Mouse (Mus musculus) left cerebral cortex, adult 8-10 months (tissue): ENCODE results near the gene Mta3. TPM values are rescaled to one million over a fixed set of nuclear protein-coding genes. Genes with fewer than 3 reads are reported as not detected.
"Not testable (repeated sequence)": the region's sequence is repeated elsewhere in the genome, so short reads cannot be mapped to it uniquely, and the experiment has no call there.

Experiments used
- DNase-seq, 2 experiments: peaks; one replicate each; pipeline ENCODE4 v3.0.0; 2022; ENCODE audit warnings: low spot score in 2 of 2
- total RNA-seq, 4 experiments: library from RNA; stranded (reverse); gene quantifications; 2 replicates each; pipeline ENCODE4 v1.2.4; 2022

The Mta3 gene
- total RNA-seq, 4 experiments from 2014 or later = 89.8 to 96.1 (median 92.0) TPM

DNA sequence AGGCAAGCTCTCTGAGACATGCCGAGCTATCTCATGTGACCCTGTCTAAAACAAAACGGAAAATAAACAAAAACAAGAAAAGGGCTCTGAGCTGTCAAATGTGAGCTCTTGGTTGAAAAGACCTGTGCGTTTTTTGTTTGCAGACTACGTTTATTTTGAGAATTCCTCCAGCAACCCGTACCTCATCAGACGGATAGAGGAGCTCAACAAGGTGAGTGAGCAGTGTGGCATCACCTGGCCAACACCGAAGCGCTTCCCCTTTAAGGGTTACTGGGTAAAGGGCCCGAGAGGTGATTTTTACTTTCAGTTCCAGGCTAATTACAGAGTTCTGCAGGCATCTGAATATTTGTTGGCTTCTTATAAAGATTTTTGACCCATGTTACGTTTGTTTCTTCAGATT, 2.3 kb downstream of the Mta3 start:
- no peak for DNase-seq

GRCm38 (mm10) chr17:83708891-83709290, 2.9 kb downstream of the Mta3 start:
- DNase-seq = no peak

GRCm38 (mm10) chr17:83709517-83709916, 3.6 kb downstream of the Mta3 start:
- DNase-seq = not testable (repeated sequence)

DNA sequence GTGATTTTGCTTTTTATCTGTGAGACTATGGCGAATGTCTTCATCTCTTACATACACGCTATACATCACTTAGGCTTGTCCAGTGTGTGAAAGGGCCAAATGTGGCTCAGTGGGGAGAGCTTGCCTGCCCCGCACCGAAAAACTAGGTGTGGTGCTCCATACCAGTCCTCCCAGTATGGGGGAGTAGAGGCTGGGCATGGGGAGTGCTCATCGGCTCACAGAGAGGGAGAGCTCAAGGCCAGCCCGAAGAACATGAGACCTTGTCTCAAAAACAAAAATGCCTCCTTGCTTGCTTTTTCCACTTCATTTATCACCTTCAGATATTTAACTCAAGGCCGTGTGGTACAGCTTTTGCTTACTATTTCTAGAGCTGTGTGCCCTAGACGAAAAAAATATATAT, 4.7 kb downstream of the Mta3 start:
- no peak for DNase-seq

GRCm38 (mm10) chr17:83712341-83712740, 6.4 kb downstream of the Mta3 start:
- no peak for DNase-seq

- DNase-seq = no peak
Measured at GRCm38 (mm10) chr17:83720449-83720848, 14.5 kb downstream of the Mta3 start.

GRCm38 (mm10) chr17:83721157-83721556, 15.2 kb downstream of the Mta3 start:
- DNase-seq = no peak

GRCm38 (mm10) chr17:83723064-83723463, 17.1 kb downstream of the Mta3 start:
- DNase-seq = no peak

- no peak for DNase-seq
Measured at GRCm38 (mm10) chr17:83726496-83726895, 20.5 kb downstream of the Mta3 start.

DNA sequence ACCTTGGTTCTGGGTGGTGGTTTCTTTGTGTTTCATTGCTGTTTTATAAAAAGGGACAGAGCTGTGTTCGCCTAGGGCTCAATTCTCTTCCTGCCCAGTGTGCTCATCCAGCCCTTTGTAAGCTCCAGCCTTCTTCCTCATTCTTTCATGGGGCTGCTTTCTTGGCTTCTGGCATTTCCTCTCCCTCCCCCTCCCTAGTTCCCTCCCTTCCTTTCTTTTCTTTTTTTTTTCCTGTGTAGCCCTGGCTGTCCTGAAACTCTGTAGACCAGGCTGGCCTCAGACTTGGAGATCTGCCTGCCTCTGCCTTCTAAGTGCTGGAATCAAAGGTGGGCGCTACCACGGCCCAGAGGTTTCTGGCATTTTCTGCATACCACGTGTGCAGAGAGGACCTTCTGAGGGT, 21.7 kb downstream of the Mta3 start:
- DNase-seq = no peak

DNA sequence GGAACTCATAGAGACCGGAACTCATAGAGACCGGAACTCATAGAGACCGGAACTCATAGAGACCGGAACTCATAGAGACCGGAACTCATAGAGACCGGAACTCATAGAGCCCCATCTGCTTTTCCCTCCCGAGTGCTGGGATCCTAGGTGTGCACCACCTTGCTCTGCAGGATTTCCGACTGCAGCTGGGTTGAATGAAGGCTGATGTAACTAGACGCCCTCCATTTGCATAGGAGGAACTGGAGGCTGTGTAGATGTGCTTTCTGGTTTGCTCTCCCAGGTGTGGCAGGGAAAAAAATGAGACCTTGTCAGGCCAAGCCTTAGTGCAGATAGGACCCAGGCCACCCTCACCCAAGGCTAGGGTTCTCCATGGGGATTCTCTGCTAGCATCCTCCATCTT, 23.1 kb downstream of the Mta3 start:
- no peak for DNase-seq

- DNase-seq = no peak
Measured at GRCm38 (mm10) chr17:83730123-83730522, 24.2 kb downstream of the Mta3 start.

- peak; percentile 21 to 33 for DNase-seq
Measured at GRCm38 (mm10) chr17:83732166-83732629, 26.2 kb downstream of the Mta3 start.

GRCm38 (mm10) chr17:83732801-83733200, 26.8 kb downstream of the Mta3 start:
- DNase-seq = peak in 1 of 2 experiments; percentile 48

GRCm38 (mm10) chr17:83736701-83737100, 30.7 kb downstream of the Mta3 start:
- DNase-seq = no peak

- DNase-seq = no peak
Measured at GRCm38 (mm10) chr17:83737775-83738174, 31.8 kb downstream of the Mta3 start.

DNA sequence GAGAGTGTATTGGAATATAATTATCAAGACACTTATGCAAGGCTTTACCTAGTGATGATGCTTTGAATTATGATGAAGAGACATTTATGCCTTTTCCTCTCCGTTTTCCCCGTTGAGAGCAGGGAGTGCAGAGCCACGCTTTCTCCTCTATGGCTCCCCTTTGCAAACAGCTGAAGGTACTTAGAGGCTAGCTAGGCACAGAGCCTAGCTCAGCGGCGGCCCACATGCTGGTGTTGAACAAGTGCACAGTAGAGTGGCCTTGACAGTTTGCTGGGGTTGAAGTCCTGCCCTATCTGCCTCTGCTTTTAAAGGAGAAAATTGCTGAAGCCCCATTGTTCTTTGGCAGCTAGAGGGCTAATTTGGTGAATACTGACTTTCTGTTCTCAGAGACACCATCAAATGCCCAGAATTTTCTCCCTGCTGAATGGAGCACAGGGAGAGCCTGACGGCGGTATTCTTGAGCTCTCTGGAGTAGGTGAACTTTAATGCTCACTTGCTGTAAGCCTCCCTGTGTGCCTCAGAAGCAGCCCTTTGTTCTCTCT, 34.2 kb downstream of the Mta3 start:
- DNase-seq = no peak

GRCm38 (mm10) chr17:83741243-83741642, 35.3 kb downstream of the Mta3 start:
- DNase-seq = no peak

DNA sequence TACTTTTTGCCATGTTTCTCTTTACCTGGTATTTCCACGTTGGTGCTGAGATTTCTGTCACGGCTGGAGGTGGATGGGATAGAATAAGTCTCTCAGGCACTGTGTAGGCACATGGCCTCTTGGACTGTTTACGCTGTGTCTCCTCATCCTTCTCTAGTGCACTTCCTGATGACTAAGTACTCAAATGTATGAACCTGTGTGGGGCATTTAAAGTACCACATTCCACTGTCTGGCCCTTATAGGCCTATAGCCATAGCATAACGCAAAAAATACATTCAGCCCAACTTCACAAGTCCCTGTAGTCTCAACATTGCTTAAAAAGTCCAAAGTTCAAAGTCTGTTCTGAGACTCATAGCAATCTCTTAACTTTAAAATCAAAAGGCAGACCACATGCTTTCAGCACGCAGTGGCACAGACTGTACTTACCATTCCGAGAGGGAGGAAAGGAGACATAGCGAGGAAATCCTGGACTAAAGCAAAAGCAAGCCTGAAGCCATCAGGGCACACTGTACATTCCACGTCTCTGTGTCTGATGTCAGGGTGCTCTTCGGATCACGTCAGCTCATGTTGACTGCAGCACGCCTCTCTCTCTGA, 38.4 kb downstream of the Mta3 start:
- no peak for DNase-seq

DNA sequence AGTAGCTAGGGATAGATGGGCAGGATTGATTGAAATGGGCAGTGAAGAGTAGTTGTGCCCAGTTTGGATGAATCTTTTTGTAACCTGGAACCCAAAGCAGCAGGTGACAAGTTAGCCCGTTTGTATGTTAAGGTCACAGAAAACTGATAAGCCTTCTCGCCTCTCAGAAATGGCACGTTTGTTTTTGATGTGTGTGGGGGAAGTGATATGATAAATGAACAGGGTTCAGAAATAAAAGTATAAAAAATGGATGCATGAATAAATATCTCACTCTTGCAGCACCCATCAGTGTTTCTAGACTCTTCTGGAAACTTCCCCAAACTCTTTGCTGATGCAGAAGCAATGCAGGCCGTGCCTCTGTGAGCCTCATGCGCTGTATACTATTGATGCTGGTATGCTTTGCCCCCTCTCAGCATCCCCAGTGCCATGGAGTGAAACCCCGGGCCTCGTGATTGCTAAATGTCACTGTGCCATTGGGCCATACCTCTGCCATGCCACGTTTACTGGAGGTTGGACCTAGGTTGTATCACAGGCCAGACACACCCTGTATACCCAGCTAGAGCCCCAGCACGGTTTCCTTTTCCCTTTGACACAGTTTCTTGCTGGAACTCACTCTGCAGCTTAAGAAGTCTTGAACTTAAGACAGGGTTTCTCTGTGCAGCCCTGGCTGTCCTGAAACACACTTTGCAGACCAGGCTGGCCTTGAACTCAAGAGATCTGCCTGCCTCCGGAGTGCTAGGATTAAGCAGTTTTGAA, 41.6 kb downstream of the Mta3 start:
- no peak for DNase-seq

DNA sequence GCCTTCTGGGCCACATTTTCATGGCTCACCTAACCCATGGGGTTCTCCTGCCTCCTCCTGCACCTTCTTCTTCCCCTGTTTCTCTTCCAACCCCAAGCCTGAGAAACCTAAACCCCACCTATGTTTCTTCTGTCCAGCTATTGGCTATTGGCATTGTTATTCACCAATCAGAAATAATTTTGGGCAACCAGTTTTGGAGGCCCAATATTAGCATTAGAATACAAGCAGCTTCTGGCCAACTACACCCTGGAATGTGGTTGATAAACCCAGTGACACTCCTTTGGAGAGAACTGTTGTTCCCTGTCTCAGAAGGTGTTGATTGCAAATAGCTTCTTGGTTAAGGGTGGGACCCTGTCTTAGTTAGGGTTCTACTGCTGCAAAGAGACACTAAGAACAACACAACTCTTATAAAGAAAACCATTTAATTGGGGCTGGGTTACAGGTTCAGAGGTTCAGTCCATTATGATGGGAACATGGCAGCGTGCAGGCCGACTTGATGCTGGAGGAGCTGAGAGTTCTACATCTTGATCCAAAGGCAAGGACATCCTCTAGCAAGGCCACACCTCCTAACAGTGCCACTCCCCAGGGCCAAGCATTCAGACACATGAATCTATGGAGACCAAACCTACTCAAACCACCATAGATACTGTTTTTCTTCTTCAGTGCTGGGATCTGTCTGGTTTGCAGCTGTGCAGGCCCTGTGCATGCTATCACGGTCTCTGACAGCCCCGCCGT, 44.4 kb downstream of the Mta3 start:
- DNase-seq = no peak
